Comparison of ENCODE assay signal across 8 mouse cellular contexts in the genomic region with DNA sequence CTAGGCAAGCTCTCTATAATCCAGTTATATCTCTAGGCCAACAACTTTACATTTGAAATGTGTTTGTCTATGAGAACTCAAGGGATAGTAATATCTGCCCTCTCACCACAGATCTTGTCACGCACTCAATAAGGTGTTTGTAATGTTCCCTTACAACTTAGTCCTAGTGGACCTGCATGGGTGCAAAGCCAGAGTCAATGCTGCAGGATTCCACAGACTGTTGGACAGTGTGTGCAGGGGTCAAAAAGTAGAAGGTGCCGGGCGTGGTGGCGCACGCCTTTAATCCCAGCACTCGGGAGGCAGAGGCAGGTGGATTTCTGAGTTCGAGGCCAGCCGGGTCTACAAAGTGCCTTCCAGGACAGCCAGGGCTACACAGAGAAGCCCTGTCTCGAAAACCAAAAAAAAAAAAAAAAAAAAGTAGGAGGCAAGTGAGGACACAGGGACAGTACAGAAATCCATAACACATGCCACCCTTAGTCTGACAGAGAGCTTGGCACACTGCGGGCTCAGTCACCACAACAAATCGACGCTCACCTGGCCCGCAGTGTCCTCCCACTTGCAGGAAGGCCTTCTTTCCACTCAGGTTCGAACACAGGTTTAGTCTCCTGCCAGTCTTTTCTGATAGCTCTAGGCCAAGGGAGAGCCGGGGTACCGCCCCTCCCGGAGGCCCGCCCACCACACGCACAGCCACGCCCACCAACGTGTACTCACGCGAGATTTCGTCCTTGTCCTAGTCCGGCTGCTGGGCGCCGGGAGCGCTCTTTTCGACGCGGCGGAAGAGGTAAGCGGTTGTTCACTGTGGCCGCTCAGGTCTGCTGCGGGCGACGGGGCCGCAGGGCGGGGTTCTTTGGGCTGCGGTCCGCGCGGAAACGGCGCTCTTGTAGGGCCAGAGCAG. TPM values are rescaled to one million over a fixed set of nuclear protein-coding genes. Genes with fewer than 3 reads are reported as not detected.
A peak's percentile ranks its signal among the peaks of the same experiment; 100 is the strongest.
DNase-seq lines count a peak whose midpoint lies in the region; ATAC-seq lines count a peak whose summit lies in the region.

A gene (plus strand): TSS at position 712 of the 895 bp plus-strand sequence.

- WGBS in hindbrain, embryonic 16.5 days = 16% methylated on average over 38 of the region's 45 CpGs
- 3% methylated on average over 38 of the region's 45 CpGs for WGBS in macrophage (ENCODE audit: missing documents)

- peaks cover 22% of the 10 kb centered on the region for H3K4me1 ChIP-seq in hindbrain, embryonic 16.5 days (ENCODE audit: control insufficient read depth, insufficient read depth, low read depth, low read length)

- H3K9me3 ChIP-seq in hindbrain, embryonic 16.5 days (ENCODE audit: control insufficient read depth, low read length) = no peaks in the 10 kb centered on the region

- peak within 1 kb of the TSS; percentile 63 for H3K4me2 ChIP-seq in hindbrain, embryonic 16.5 days (ENCODE audit: low read length)

- peak within 1 kb of the TSS; percentile 91 for H3K4me3 ChIP-seq in hindbrain, embryonic 16.5 days (ENCODE audit: low read length)
- H3K4me3 ChIP-seq in macrophage (ENCODE audit: inconsistent target) = peak within 1 kb of the TSS; percentile 81

- H3K27me3 ChIP-seq in hindbrain, embryonic 16.5 days (replicated peaks; ENCODE audit: control insufficient read depth, insufficient read depth, low read length) = no peaks in the 10 kb centered on the region

- H3K27ac ChIP-seq in hindbrain, embryonic 16.5 days (ENCODE audit: low read depth, low read length) = peak within 1 kb of the TSS; percentile 92
- peak within 1 kb of the TSS; percentile 64 for H3K27ac ChIP-seq in macrophage

- peaks cover 76% of the 10 kb centered on the region for H3K79me2 ChIP-seq in macrophage (ENCODE audit: inconsistent target)

- H3K36me3 ChIP-seq in hindbrain, embryonic 16.5 days (ENCODE audit: control insufficient read depth, insufficient read depth, low read length) = peaks cover 13% of the 10 kb centered on the region; the same call in 1 of the 2 replicates
- peaks cover 26% of the 10 kb centered on the region for H3K36me3 ChIP-seq in macrophage (ENCODE audit: inconsistent target)

- DNase-seq in WW6 (ENCODE audit: low read depth, low spot score) = peak; percentile 77
- peak; percentile 96 for DNase-seq in cerebellum, postnatal 4 days (ENCODE audit: low spot score in 2 of 2)
- DNase-seq in gastrocnemius, adult 18-20 months (ENCODE audit: low spot score) = peak; percentile 98
- peak; percentile 96 to 98 for DNase-seq in left cerebral cortex, adult 18-20 months (ENCODE audit: low spot score in 2 of 2)
- peak; percentile 96 for DNase-seq in right cerebral cortex, adult 18-20 months
- peak; percentile 95 for DNase-seq in urinary bladder, postnatal 10 days (ENCODE audit: low spot score)

- ATAC-seq in hindbrain, embryonic 16.5 days = peak; percentile 99

- peak within 1 kb of the TSS; percentile 96 for H3K9ac ChIP-seq in hindbrain, embryonic 16.5 days (ENCODE audit: low read depth, low read length)

RNA-seq across cellular contexts. Expression of the gene that starts here (rescaled TPM):
- 10 to 100 TPM; 71.8 to 99.0 TPM for total RNA-seq in gastrocnemius, adult 18-20 months (2021)
- polyA plus RNA-seq in hindbrain, embryonic 16.5 days (2015; fragmentation: Nextera tagmentation; extraction: Ambion mirVana) = 36.4 and 40.4 TPM in 2 replicates
- total RNA-seq in left cerebral cortex, adult 18-20 months (2021) = 10 to 100 TPM; 21.7 to 36.3 TPM
- 100 to 1,000 TPM; 356 to 868 (median 559) TPM for total RNA-seq in macrophage (2018; cell fraction: chromatin; rRNA removed)
- 100 to 1,000 TPM in 3 of 26 experiments, 10 to 100 TPM in 23; 26.5 to 123 (median 52.2) TPM for total RNA-seq in macrophage (2018; cell fraction: cytosol; rRNA removed)
- total RNA-seq in macrophage (2018; cell fraction: nucleus; rRNA removed) = 100 to 1,000 TPM; 227 to 771 (median 391) TPM
- polyA plus RNA-seq in macrophage (2018) = 35.7 to 117 TPM (median 46.4 TPM) in 3 replicates

Comparison
In these comparisons a context has a peak if more than half of its experiments do, and no peak if none do; other contexts are left out.
1. Peak in every context shown above with its lines: DNase-seq, ATAC-seq, H3K4me3 ChIP-seq and H3K27ac ChIP-seq.